Mouse (Mus musculus): ENCODE data around the gene Nupr1l. TPM values are rescaled to one million over a fixed set of nuclear protein-coding genes. Genes with fewer than 3 reads are reported as not detected.
"Not testable (repeated sequence)": the region's sequence is repeated elsewhere in the genome, so short reads cannot be mapped to it uniquely, and the experiment has no call there.

The Nupr1l gene
- polyA plus RNA-seq, 1 experiment from 2014 or later, result 4.3 TPM

GRCm38 (mm10) chr5:129940736-129941494 is 32.6 kb downstream of the Nupr1l start:
- Histone ChIP-seq H3K36me3 (replicated peaks; ENCODE audit: control insufficient read depth, insufficient read depth, low read depth, low read length) (no peaks in the 10 kb centered on the region), H3K9ac (replicated peaks; ENCODE audit: low read length) (no peak overlapping the region), H3K9me3 (replicated peaks; ENCODE audit: control insufficient read depth, low read length) (no peaks in the 10 kb centered on the region), H3K27ac (replicated peaks; ENCODE audit: low read depth, low read length) (no peak overlapping the region), H3K4me2 (ENCODE audit: low read depth, low read length) (peak overlapping the region; percentile 32), H3K4me1 (ENCODE audit: control insufficient read depth, insufficient read depth, low read length) (no peaks in the 10 kb centered on the region), H3K27me3 (ENCODE audit: control insufficient read depth, insufficient read depth, low read length) (no peaks in the 10 kb centered on the region), H3K4me3 (ENCODE audit: low read depth, low read length) (peak overlapping the region; percentile 86)
- WGBS, result 9% methylated on average over 9 of the region's 9 CpGs
- ATAC-seq (replicated peaks; ENCODE audit: insufficient number of reproducible peaks, low FRiP score, low TSS enrichment, low read depth), result no peak
- DNase-seq (ENCODE audit: low spot score), result peak; percentile 3

GRCm38 (mm10) chr5:129941495-129942045 is 33.2 kb downstream of the Nupr1l start, which contains the start of gene Vkorc1l1:
Gene Vkorc1l1 (plus strand): TSS chr5:129941970.
- under 1% methylated on average over 51 of the region's 59 CpGs for WGBS
- DNase-seq (ENCODE audit: low spot score), result peak; percentile 99
- peak within 1 kb of the TSS; percentile 43 for H3K4me2 ChIP-seq (ENCODE audit: low read depth, low read length)
- peak within 1 kb of the TSS; percentile 86 for H3K4me3 ChIP-seq (ENCODE audit: low read depth, low read length)
- H3K9me3 ChIP-seq (replicated peaks; ENCODE audit: control insufficient read depth, low read length), result no peaks in the 10 kb centered on the region
- no peaks in the 10 kb centered on the region for H3K4me1 ChIP-seq (ENCODE audit: control insufficient read depth, insufficient read depth, low read length)
- peak within 1 kb of the TSS; percentile 81 for H3K9ac ChIP-seq (replicated peaks; ENCODE audit: low read length)
- peak; percentile 98 for ATAC-seq (replicated peaks; ENCODE audit: insufficient number of reproducible peaks, low FRiP score, low TSS enrichment, low read depth)
- no peaks in the 10 kb centered on the region for H3K27me3 ChIP-seq (ENCODE audit: control insufficient read depth, insufficient read depth, low read length)
- H3K27ac ChIP-seq (replicated peaks; ENCODE audit: low read depth, low read length), result 0 out of 2 replicates have a peak within 1 kb of the TSS, but pooled peaks have one; percentile 52
- no peaks in the 10 kb centered on the region for H3K36me3 ChIP-seq (replicated peaks; ENCODE audit: control insufficient read depth, insufficient read depth, low read depth, low read length)

GRCm38 (mm10) chr5:129942073-129942939 is 34.0 kb downstream of the Nupr1l start:
- WGBS, result 0% methylated on average over 44 of the region's 82 CpGs

GRCm38 (mm10) chr5:129943402-129943801 is 35.1 kb downstream of the Nupr1l start:
- Histone ChIP-seq H3K36me3 (replicated peaks; ENCODE audit: control insufficient read depth, insufficient read depth, low read depth, low read length) (no peaks in the 10 kb centered on the region), H3K27me3 (ENCODE audit: control insufficient read depth, insufficient read depth, low read length) (no peaks in the 10 kb centered on the region), H3K4me1 (ENCODE audit: control insufficient read depth, insufficient read depth, low read length) (no peaks in the 10 kb centered on the region), H3K9me3 (replicated peaks; ENCODE audit: control insufficient read depth, low read length) (no peaks in the 10 kb centered on the region), H3K4me2 (ENCODE audit: low read depth, low read length) (no peak overlapping the region), H3K27ac (replicated peaks; ENCODE audit: low read depth, low read length) (no peak overlapping the region), H3K4me3 (ENCODE audit: low read depth, low read length) (no peak overlapping the region), H3K9ac (replicated peaks; ENCODE audit: low read length) (no peak overlapping the region)
- ATAC-seq (replicated peaks; ENCODE audit: insufficient number of reproducible peaks, low FRiP score, low TSS enrichment, low read depth) (no peak), DNase-seq (ENCODE audit: low spot score) (no peak)
- WGBS, result 85% methylated on average over 1 of the region's 1 CpGs

More at GRCm38 (mm10) chr5:129942073-129942939, 34.0 kb downstream of the Nupr1l start:
- Histone ChIP-seq H3K4me2 (ENCODE audit: low read depth, low read length) (peak overlapping the region; percentile 43), H3K9ac (replicated peaks; ENCODE audit: low read length) (peak overlapping the region; percentile 81), H3K4me3 (ENCODE audit: low read depth, low read length) (peak overlapping the region; percentile 86)
- not testable (repeated sequence) for H3K9me3 ChIP-seq (replicated peaks; ENCODE audit: control insufficient read depth, low read length); H3K4me1 ChIP-seq (ENCODE audit: control insufficient read depth, insufficient read depth, low read length); H3K27me3 ChIP-seq (ENCODE audit: control insufficient read depth, insufficient read depth, low read length); H3K36me3 ChIP-seq (replicated peaks; ENCODE audit: control insufficient read depth, insufficient read depth, low read depth, low read length); H3K27ac ChIP-seq (replicated peaks; ENCODE audit: low read depth, low read length)
- ATAC-seq (replicated peaks; ENCODE audit: insufficient number of reproducible peaks, low FRiP score, low TSS enrichment, low read depth), result peak; percentile 58
- peak; percentile 29 for DNase-seq (ENCODE audit: low spot score)

GRCm38 (mm10) chr5:129947528-129948033 is 39.2 kb downstream of the Nupr1l start:
- DNase-seq (ENCODE audit: low spot score), result no peak
- H3K4me3 ChIP-seq (ENCODE audit: low read depth, low read length), result no peak overlapping the region
- H3K9ac ChIP-seq (replicated peaks; ENCODE audit: low read length), result no peak overlapping the region
- H3K4me2 ChIP-seq (ENCODE audit: low read depth, low read length), result no peak overlapping the region
- WGBS, result 92% methylated on average over 2 of the region's 2 CpGs
- no peak for ATAC-seq (replicated peaks; ENCODE audit: insufficient number of reproducible peaks, low FRiP score, low TSS enrichment, low read depth)
- no peaks in the 10 kb centered on the region for H3K36me3 ChIP-seq (replicated peaks; ENCODE audit: control insufficient read depth, insufficient read depth, low read depth, low read length)
- no peaks in the 10 kb centered on the region for H3K9me3 ChIP-seq (replicated peaks; ENCODE audit: control insufficient read depth, low read length)
- no peaks in the 10 kb centered on the region for H3K27me3 ChIP-seq (ENCODE audit: control insufficient read depth, insufficient read depth, low read length)
- H3K4me1 ChIP-seq (ENCODE audit: control insufficient read depth, insufficient read depth, low read length), result no peaks in the 10 kb centered on the region
- H3K27ac ChIP-seq (replicated peaks; ENCODE audit: low read depth, low read length), result no peak overlapping the region

- no peak overlapping the region for H3K9ac ChIP-seq (replicated peaks; ENCODE audit: low read length)
- H3K36me3 ChIP-seq (replicated peaks; ENCODE audit: control insufficient read depth, insufficient read depth, low read depth, low read length), result no peaks in the 10 kb centered on the region
- no peak overlapping the region for H3K4me3 ChIP-seq (ENCODE audit: low read depth, low read length)
- no peak for ATAC-seq (replicated peaks; ENCODE audit: insufficient number of reproducible peaks, low FRiP score, low TSS enrichment, low read depth)
- H3K27ac ChIP-seq (replicated peaks; ENCODE audit: low read depth, low read length), result no peak overlapping the region
- no peaks in the 10 kb centered on the region for H3K4me1 ChIP-seq (ENCODE audit: control insufficient read depth, insufficient read depth, low read length)
- H3K27me3 ChIP-seq (ENCODE audit: control insufficient read depth, insufficient read depth, low read length), result no peaks in the 10 kb centered on the region
- no peaks in the 10 kb centered on the region for H3K9me3 ChIP-seq (replicated peaks; ENCODE audit: control insufficient read depth, low read length)
- no peak for DNase-seq (ENCODE audit: low spot score)
- H3K4me2 ChIP-seq (ENCODE audit: low read depth, low read length), result no peak overlapping the region
- 97% methylated on average over 4 of the region's 4 CpGs for WGBS
Observed at GRCm38 (mm10) chr5:129952143-129952542, 43.8 kb downstream of the Nupr1l start.

GRCm38 (mm10) chr5:129954473-129955254 is 46.3 kb downstream of the Nupr1l start:
- Histone ChIP-seq H3K9ac (replicated peaks; ENCODE audit: low read length) (no peak overlapping the region), H3K4me2 (ENCODE audit: low read depth, low read length) (no peak overlapping the region), H3K9me3 (replicated peaks; ENCODE audit: control insufficient read depth, low read length) (no peaks in the 10 kb centered on the region), H3K27me3 (ENCODE audit: control insufficient read depth, insufficient read depth, low read length) (no peaks in the 10 kb centered on the region), H3K27ac (replicated peaks; ENCODE audit: low read depth, low read length) (no peak overlapping the region), H3K36me3 (replicated peaks; ENCODE audit: control insufficient read depth, insufficient read depth, low read depth, low read length) (no peaks in the 10 kb centered on the region), H3K4me3 (ENCODE audit: low read depth, low read length) (no peak overlapping the region), H3K4me1 (ENCODE audit: control insufficient read depth, insufficient read depth, low read length) (no peaks in the 10 kb centered on the region)
- no peak for ATAC-seq (replicated peaks; ENCODE audit: insufficient number of reproducible peaks, low FRiP score, low TSS enrichment, low read depth)
- DNase-seq (ENCODE audit: low spot score), result no peak
- WGBS, result 88% methylated on average over 5 of the region's 5 CpGs
